Mouse (Mus musculus) limb, embryonic 14.5 days (tissue): Measurements from ENCODE around the gene Dclk2. TPM values are rescaled to one million over a fixed set of nuclear protein-coding genes. Genes with fewer than 3 reads are reported as not detected.

Source experiments
- ATAC-seq: fragments of 200-750 bp; cut with Nextera tagmentation; 2 replicates; pipeline ENCODE4 v1.8.0; 2017; ENCODE audit warnings: low read depth, moderate number of reproducible peaks, moderate TSS enrichment; ENCODE audit not compliant: low FRiP score
- DNase-seq: peaks from one replicate; pipeline ENCODE4 v3.0.0-alpha.2; 2015; ENCODE audit warnings: low spot score
- H3K27ac ChIP-seq: fragments of 300-500 bp; sonication (generic); replicated peaks from 2 replicates; pipeline ENCODE4 v1.5.1; 2014; ENCODE audit warnings: low read depth, mild to moderate bottlenecking, low read length, moderate library complexity, mixed read lengths
- H3K27me3 ChIP-seq: fragments of 300-500 bp; sonication (generic); 2 replicates; pipeline ENCODE4 v1.6.1; 2014; ENCODE audit warnings: low read length, mixed read lengths; ENCODE audit not compliant: control insufficient read depth, insufficient read depth
- H3K36me3 ChIP-seq: fragments of 300-500 bp; sonication (generic); 2 replicates; pipeline ENCODE4 v1.6.1; 2014; ENCODE audit warnings: mild to moderate bottlenecking, low read length, moderate library complexity, mixed read lengths; ENCODE audit not compliant: control insufficient read depth, insufficient read depth
- H3K4me1 ChIP-seq: fragments of 300-500 bp; sonication (generic); 2 replicates; pipeline ENCODE4 v1.6.1; 2014; ENCODE audit warnings: antibody characterized with exemption, low read length, mixed read lengths; ENCODE audit not compliant: control insufficient read depth, insufficient read depth
- H3K4me2 ChIP-seq: fragments of 300-500 bp; sonication (generic); replicated peaks from 2 replicates; pipeline ENCODE4 v1.6.1; 2014; ENCODE audit warnings: low read depth, mild to moderate bottlenecking, low read length, moderate library complexity; ENCODE audit not compliant: severe bottlenecking
- H3K4me3 ChIP-seq: fragments of 300-500 bp; sonication (generic); replicated peaks from 2 replicates; pipeline ENCODE4 v1.5.1; 2014; ENCODE audit warnings: low read length
- H3K9ac ChIP-seq: fragments of 300-500 bp; sonication (generic); 2 replicates; pipeline ENCODE4 v1.6.1; 2014; ENCODE audit warnings: mild to moderate bottlenecking, low read depth, low read length, moderate library complexity; ENCODE audit not compliant: severe bottlenecking
- H3K9me3 ChIP-seq: fragments of 300-500 bp; sonication (generic); 2 replicates; pipeline ENCODE4 v1.6.1; 2016; ENCODE audit warnings: low read length; ENCODE audit not compliant: control insufficient read depth
- POLR2A ChIP-seq: fragments of 200-500 bp; IDR thresholded peaks from 2 replicates; pipeline ENCODE4 v1.8.0; 2012; ENCODE audit warnings: inconsistent platforms, mild to moderate bottlenecking, moderate library complexity, borderline replicate concordance; ENCODE audit not compliant: insufficient read depth, insufficient read length; ENCODE audit errors: extremely low read depth
- WGBS: fragments of 180-500 bp; shearing (Covaris S2); extraction: QIAGEN DNeasy Blood & Tissue Kit; methylation state at CpG from one replicate; pipeline ENCODE4 v1.1.7; 2014; 5-methylcytosine and 5-hydroxymethylcytosine counted together
- polyA plus RNA-seq, 2 experiments: library from polyadenylated mRNA; depleted of rRNA in 1 of 2; stranded (reverse) in 1 of 2; unstranded in 1 of 2; fragments of >200 nt; fragmentation: Nextera tagmentation in 1 of 2; extraction: Ambion mirVana in 1 of 2; gene quantifications; 2 replicates each; pipeline versions ENCODE4 v1.2.1 to v1.2.3; 2012 to 2014

Gene Dclk2
- polyA plus RNA-seq, 2 experiments = 5.4 to 16.7 TPM

DNA sequence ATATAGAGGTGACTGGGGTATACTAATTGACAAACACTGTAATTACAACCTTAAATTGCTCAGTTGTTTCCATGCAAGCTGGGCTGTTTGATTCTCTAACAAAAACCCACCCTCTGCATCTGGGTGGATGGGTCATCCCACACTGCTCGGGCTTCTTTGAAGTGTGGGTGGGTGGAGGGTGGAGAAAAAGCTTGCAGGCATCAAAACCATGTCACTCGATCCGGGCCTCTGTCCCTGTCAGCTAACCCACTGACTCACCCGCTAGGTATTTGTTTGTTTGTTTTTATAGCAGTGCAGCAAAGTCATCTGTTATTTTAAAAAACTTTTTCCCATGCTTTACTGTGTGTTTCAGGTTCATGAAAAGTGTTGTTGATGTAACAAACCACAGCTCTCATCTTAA lies 34.7 kb upstream of the Dclk2 start:
- ATAC-seq (no peak), DNase-seq (no peak)
- Histone ChIP-seq H3K27me3 (no peaks in the 10 kb centered on the region), H3K4me1 (no peaks in the 10 kb centered on the region), H3K36me3 (no peaks in the 10 kb centered on the region), H3K4me2 (no peak overlapping the region), H3K9me3 (0 out of 2 replicates have a peak, but pooled peaks cover 3% of the 10 kb centered on the region), H3K27ac (no peak overlapping the region), H3K4me3 (no peak overlapping the region), H3K9ac (no peak overlapping the region)
- no peak for TF ChIP-seq POLR2A
- WGBS = 15% methylated on average over 4 of the region's 4 CpGs

DNA sequence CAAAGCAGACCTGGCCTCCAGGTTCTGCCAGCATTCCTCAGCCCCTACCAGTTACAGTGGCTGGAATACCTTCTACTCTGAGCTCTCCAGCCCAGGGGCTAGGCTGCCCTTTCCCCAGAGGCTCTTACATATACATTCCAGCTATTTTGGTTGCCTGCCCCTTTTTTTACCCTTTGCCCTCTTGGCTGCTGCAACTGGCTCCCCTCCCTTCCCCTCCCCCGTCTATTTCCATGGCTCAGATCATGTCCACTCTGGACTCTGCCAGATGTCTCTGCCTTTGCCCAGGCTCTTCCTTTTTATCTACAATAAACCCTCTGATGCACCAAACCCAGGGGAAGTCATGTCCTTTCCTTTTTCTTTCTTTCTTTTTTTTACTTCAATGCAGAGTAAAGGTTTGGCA lies 33.9 kb upstream of the Dclk2 start:
- 0 out of 2 replicates have a peak, but pooled peaks cover 3% of the 10 kb centered on the region for H3K9me3 ChIP-seq
- H3K36me3 ChIP-seq = no peaks in the 10 kb centered on the region
- H3K4me2 ChIP-seq = no peak overlapping the region
- no peak overlapping the region for H3K9ac ChIP-seq
- no peak overlapping the region for H3K27ac ChIP-seq
- TF ChIP-seq POLR2A = no peak
- ATAC-seq = no peak
- no peak overlapping the region for H3K4me3 ChIP-seq
- 22% methylated on average over 1 of the region's 1 CpGs for WGBS
- H3K4me1 ChIP-seq = no peaks in the 10 kb centered on the region
- DNase-seq = no peak
- no peaks in the 10 kb centered on the region for H3K27me3 ChIP-seq

DNA sequence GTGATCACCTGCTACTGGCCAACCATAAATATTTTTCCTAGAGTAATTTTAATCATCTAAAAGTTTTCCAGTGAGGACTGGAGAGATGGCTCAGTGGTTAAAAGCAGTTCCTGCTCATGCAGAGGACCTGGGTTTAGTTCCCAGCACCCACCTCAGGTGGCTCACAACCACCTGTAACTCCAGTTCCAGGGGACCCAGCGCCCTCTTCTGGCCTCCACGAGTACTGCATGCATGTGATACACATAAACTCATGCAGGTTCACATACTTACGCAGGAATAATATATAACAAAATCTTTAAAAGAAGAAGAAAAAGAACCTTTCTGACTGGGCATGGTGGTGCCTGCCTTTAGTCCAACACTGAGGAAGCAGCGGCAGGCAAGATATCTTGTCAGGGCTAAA lies 33.2 kb upstream of the Dclk2 start:
- DNase-seq (no peak), ATAC-seq (no peak)
- H3K27ac ChIP-seq = no peak overlapping the region
- no peaks in the 10 kb centered on the region for H3K4me1 ChIP-seq
- H3K9ac ChIP-seq = no peak overlapping the region
- TF ChIP-seq POLR2A = no peak
- 0 out of 2 replicates have a peak, but pooled peaks cover 3% of the 10 kb centered on the region for H3K9me3 ChIP-seq
- H3K4me3 ChIP-seq = no peak overlapping the region
- H3K27me3 ChIP-seq = no peaks in the 10 kb centered on the region
- H3K36me3 ChIP-seq = no peaks in the 10 kb centered on the region
- H3K4me2 ChIP-seq = no peak overlapping the region
- 87% methylated on average over 4 of the region's 4 CpGs for WGBS

DNA sequence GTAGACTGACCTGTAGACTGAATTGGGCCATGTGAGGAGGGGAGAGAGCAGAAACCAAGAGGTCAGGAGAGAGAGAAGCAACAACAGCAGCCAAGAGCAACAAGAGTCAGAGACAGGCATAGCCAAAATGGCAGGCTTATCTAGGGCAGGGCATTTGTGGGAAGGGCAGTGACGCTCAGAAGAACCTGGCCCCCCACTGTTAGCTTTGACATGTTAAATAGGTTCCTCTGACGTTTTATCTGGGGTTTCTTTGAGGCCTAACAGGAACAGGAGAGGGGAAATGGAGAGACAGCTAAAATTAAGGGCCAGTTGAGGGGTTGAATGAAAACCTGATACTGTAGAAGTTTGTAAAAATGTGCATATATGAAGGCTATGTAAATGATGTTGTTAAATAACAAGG lies 30.0 kb upstream of the Dclk2 start:
- H3K9me3 ChIP-seq = 0 out of 2 replicates have a peak, but pooled peaks cover 3% of the 10 kb centered on the region
- no peak overlapping the region for H3K27ac ChIP-seq
- H3K9ac ChIP-seq = no peak overlapping the region
- TF ChIP-seq POLR2A = no peak
- WGBS = 33% methylated on average over 2 of the region's 2 CpGs
- no peak for DNase-seq
- no peaks in the 10 kb centered on the region for H3K4me1 ChIP-seq
- H3K4me2 ChIP-seq = no peak overlapping the region
- H3K27me3 ChIP-seq = no peaks in the 10 kb centered on the region
- H3K4me3 ChIP-seq = no peak overlapping the region
- no peaks in the 10 kb centered on the region for H3K36me3 ChIP-seq
- no peak for ATAC-seq

DNA sequence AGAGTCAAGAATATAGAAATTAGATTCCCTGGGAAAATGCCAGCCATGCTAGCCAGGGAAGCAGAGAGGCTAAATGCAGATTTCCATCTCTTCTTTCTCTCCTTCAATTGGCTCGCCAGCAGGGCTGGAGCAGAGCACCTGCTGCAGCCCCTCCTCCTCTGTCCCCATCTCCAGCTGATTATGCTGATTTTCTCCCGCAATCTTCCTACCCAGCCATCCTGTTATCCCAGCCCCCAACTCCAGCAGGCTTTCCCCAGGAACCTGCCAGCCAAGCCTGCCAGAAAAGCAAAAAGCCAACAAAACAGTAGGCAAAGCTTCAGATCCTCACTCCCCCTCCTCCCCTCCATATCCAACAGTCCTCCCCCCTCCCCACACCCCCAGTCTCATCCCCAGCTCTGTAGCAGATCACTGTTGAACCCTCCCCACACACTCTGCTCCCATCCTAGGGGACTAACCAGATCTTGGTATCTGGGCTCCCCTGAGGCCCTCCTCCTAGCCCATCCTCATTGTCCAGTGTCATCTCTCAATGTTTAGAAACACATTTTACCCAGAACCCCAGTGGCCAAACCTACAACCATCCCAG lies 15.7 kb upstream of the Dclk2 start:
- no peak overlapping the region for H3K9ac ChIP-seq
- 36% methylated on average over 2 of the region's 2 CpGs for WGBS
- H3K4me2 ChIP-seq = no peak overlapping the region
- H3K36me3 ChIP-seq = no peaks in the 10 kb centered on the region
- H3K4me3 ChIP-seq = no peak overlapping the region
- H3K9me3 ChIP-seq = no peaks in the 10 kb centered on the region
- no peak for DNase-seq
- ATAC-seq = no peak
- TF ChIP-seq POLR2A = no peak
- H3K27me3 ChIP-seq = no peaks in the 10 kb centered on the region
- no peak overlapping the region for H3K27ac ChIP-seq
- no peaks in the 10 kb centered on the region for H3K4me1 ChIP-seq
